Mouse (Mus musculus): Measurements from ENCODE around the gene Sdc3.

DNA sequence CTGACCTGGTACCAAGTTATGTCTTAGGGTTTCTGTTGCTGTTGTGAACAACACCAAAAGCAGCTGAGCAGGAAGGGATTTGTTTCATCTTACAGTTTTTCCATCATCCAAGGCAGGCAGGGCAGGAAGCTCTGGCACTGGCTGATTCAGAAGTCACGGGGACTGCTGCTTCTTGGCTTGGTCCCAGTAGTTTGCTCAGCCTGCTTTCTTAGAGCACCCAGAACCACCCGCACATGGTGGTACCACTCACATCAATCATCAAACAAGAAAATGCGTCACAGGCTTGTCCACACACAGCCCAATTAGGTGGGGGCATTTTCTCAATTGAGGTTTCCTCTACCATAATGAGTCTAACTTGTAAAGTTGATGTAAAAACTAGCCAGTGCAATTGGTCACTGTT is 13.3 kb upstream of the Sdc3 start:
- TF ChIP-seq CTCF (IDR thresholded peaks at IDR 0.05; ENCODE audit: borderline replicate concordance, insufficient read depth, low read length) (no peak), POLR2A (IDR thresholded peaks at IDR 0.05; ENCODE audit: low read depth, low read length) (no peak)
